Mouse (Mus musculus) C2C12 (cell line): ENCODE results near the gene Rnase12. TPM values are rescaled to one million over a fixed set of nuclear protein-coding genes. Genes with fewer than 3 reads are reported as not detected.

Experiments used
- H3K27me3 ChIP-seq: one replicate; pipeline ENCODE4 v1.6.1; 2011; ENCODE audit not compliant: control insufficient read depth, insufficient read depth, insufficient read length
- H3K36me3 ChIP-seq: one replicate; pipeline ENCODE4 v1.6.1; 2011; ENCODE audit not compliant: control insufficient read depth, insufficient read depth
- H3K4me3 ChIP-seq: one replicate; pipeline ENCODE4 v1.5.1; 2011; ENCODE audit warnings: mild to moderate bottlenecking, control low read depth; ENCODE audit not compliant: poor library complexity, insufficient read depth, severe bottlenecking
- H3K79me2 ChIP-seq: one replicate; pipeline ENCODE4 v1.6.1; 2011; ENCODE audit not compliant: control insufficient read depth, insufficient read depth
- H3K79me3 ChIP-seq: one replicate; pipeline ENCODE4 v1.6.1; 2011; ENCODE audit warnings: low read depth, control low read depth
- H3ac ChIP-seq: one replicate; pipeline ENCODE3; 2011; ENCODE audit warnings: low read depth; ENCODE audit not compliant: control insufficient read depth, insufficient read length
- CEBPB ChIP-seq: IDR thresholded peaks from one replicate; pipeline ENCODE4 v1.6.1; 2011; ENCODE audit warnings: low read depth, mild to moderate bottlenecking, control low read depth, moderate library complexity
- CTCF ChIP-seq: IDR thresholded peaks from one replicate; pipeline ENCODE4 v1.5.1; 2011; ENCODE audit not compliant: control insufficient read depth, insufficient read depth, insufficient read length
- FOSL1 ChIP-seq: IDR thresholded peaks from one replicate; pipeline ENCODE4 v1.8.0; 2011; ENCODE audit warnings: mild to moderate bottlenecking, low read length; ENCODE audit not compliant: poor library complexity, insufficient read depth, severe bottlenecking
- MAX ChIP-seq: IDR thresholded peaks from one replicate; pipeline ENCODE4 v1.6.1; 2011; ENCODE audit warnings: mild to moderate bottlenecking, control low read depth
- MYOD1 ChIP-seq: IDR thresholded peaks from one replicate; pipeline ENCODE4 v1.6.1; 2011; ENCODE audit warnings: low read depth; ENCODE audit not compliant: control insufficient read depth, insufficient read length
- MYOG ChIP-seq: IDR thresholded peaks from one replicate; pipeline ENCODE4 v1.6.1; 2011; ENCODE audit not compliant: control insufficient read depth, insufficient read length; ENCODE audit errors: extremely low read depth
- USF1 ChIP-seq: IDR thresholded peaks from one replicate; pipeline ENCODE4 v1.6.1; 2011; ENCODE audit warnings: low read depth, mild to moderate bottlenecking, control low read depth, moderate library complexity
- polyA plus RNA-seq: library from polyadenylated mRNA; unstranded; fragments of >200 nt; fragmentation: generic; extraction: Trizol; gene quantifications from one replicate; pipeline ENCODE4 v1.2.1, GENCODE M21; 2012; ENCODE audit warnings: missing spikeins

Gene Rnase12
- polyA plus RNA-seq, 1 experiment, result not detected

GRCm38 (mm10) chr14:51060761-51061160, 3.3 kb upstream of the Rnase12 start:
- Histone ChIP-seq H3ac (no peak overlapping the region), H3K27me3 (no peaks in the 10 kb centered on the region), H3K36me3 (no peaks in the 10 kb centered on the region), H3K79me3 (no peaks in the 10 kb centered on the region), H3K4me3 (no peak overlapping the region), H3K79me2 (no peaks in the 10 kb centered on the region)
- no peak for TF ChIP-seq CEBPB
- no peak for TF ChIP-seq USF1
- TF ChIP-seq CTCF, result no peak
- no peak for TF ChIP-seq MAX
- no peak for TF ChIP-seq FOSL1
- no peak for TF ChIP-seq MYOG
- no peak for TF ChIP-seq MYOD1

GRCm38 (mm10) chr14:51054243-51055237, 2.9 kb downstream of the Rnase12 start:
- no peak overlapping the region for H3K4me3 ChIP-seq
- H3K27me3 ChIP-seq, result no peaks in the 10 kb centered on the region
- no peaks in the 10 kb centered on the region for H3K79me2 ChIP-seq
- no peak overlapping the region for H3ac ChIP-seq
- TF ChIP-seq MYOG, result no peak
- TF ChIP-seq MAX, result no peak
- no peak for TF ChIP-seq CEBPB
- no peaks in the 10 kb centered on the region for H3K36me3 ChIP-seq
- no peaks in the 10 kb centered on the region for H3K79me3 ChIP-seq

- Histone ChIP-seq H3K27me3 (no peaks in the 10 kb centered on the region), H3K79me2 (no peaks in the 10 kb centered on the region), H3K79me3 (no peaks in the 10 kb centered on the region), H3K36me3 (no peaks in the 10 kb centered on the region), H3ac (no peak overlapping the region), H3K4me3 (no peak overlapping the region)
- no peak for TF ChIP-seq USF1
- no peak for TF ChIP-seq MYOD1
- TF ChIP-seq MYOG, result no peak
- no peak for TF ChIP-seq MAX
- TF ChIP-seq FOSL1, result no peak
- TF ChIP-seq CEBPB, result no peak
- TF ChIP-seq CTCF, result no peak
These were observed 4.3 kb downstream of the Rnase12 start for GRCm38 (mm10) chr14:51053176-51053575.

DNA sequence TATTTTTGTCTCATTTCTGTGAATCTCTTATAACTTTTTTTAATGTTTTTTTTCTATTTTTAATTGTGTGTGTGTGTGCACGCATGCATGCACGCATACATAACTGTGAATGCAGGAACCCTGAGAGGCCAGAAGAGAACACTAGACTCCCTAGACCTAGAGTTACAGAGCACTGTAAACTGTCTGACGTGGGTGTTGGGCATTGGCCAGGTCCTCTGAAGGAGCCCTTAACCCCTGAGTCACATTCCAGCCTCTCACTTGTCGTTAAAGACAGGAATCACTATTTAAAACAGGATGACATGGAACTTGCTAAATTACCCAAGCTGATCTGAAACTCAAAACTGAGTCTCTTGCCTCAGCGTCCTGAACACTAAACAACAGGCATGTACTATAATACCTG, 5.5 kb downstream of the Rnase12 start:
- no peaks in the 10 kb centered on the region for H3K79me2 ChIP-seq
- H3K4me3 ChIP-seq, result no peak overlapping the region
- H3K79me3 ChIP-seq, result no peaks in the 10 kb centered on the region
- H3ac ChIP-seq, result no peak overlapping the region
- TF ChIP-seq FOSL1 (no peak), MAX (no peak), MYOG (no peak), CEBPB (no peak), USF1 (no peak), CTCF (no peak), MYOD1 (no peak)
- no peaks in the 10 kb centered on the region for H3K36me3 ChIP-seq
- H3K27me3 ChIP-seq, result no peaks in the 10 kb centered on the region

- H3ac ChIP-seq, result no peak within 1 kb of the TSS
- H3K79me3 ChIP-seq, result no peaks in the 10 kb centered on the region
- H3K79me2 ChIP-seq, result no peaks in the 10 kb centered on the region
- TF ChIP-seq FOSL1, result no peak
- TF ChIP-seq MAX, result no peak
- no peak for TF ChIP-seq MYOG
- TF ChIP-seq CTCF, result no peak
- TF ChIP-seq CEBPB, result no peak
- no peak for TF ChIP-seq USF1
- TF ChIP-seq MYOD1, result no peak
- H3K4me3 ChIP-seq, result no peak within 1 kb of the TSS
- H3K27me3 ChIP-seq, result no peaks in the 10 kb centered on the region
- H3K36me3 ChIP-seq, result no peaks in the 10 kb centered on the region
These were observed 7.4 kb downstream of the Rnase12 start, which contains the start of gene Rnase11 for GRCm38 (mm10) chr14:51050063-51050462. TSS of gene Rnase11 (minus strand) at chr14:51050163.
